Mouse (Mus musculus): Measurements from ENCODE around the gene Vps26a. TPM values are rescaled to one million over a fixed set of nuclear protein-coding genes. Genes with fewer than 3 reads are reported as not detected.
"Not testable (repeated sequence)": the region's sequence is repeated elsewhere in the genome, so short reads cannot be mapped to it uniquely, and the experiment has no call there.

Gene Vps26a
- total RNA-seq, 2 experiments from 2014 or later: 49.5 to 51.0 TPM

- no peak for DNase-seq (ENCODE audit: low spot score in 2 of 2)
These were observed 15.3 kb upstream of the Vps26a start for GRCm38 (mm10) chr10:62501951-62502350.

DNA sequence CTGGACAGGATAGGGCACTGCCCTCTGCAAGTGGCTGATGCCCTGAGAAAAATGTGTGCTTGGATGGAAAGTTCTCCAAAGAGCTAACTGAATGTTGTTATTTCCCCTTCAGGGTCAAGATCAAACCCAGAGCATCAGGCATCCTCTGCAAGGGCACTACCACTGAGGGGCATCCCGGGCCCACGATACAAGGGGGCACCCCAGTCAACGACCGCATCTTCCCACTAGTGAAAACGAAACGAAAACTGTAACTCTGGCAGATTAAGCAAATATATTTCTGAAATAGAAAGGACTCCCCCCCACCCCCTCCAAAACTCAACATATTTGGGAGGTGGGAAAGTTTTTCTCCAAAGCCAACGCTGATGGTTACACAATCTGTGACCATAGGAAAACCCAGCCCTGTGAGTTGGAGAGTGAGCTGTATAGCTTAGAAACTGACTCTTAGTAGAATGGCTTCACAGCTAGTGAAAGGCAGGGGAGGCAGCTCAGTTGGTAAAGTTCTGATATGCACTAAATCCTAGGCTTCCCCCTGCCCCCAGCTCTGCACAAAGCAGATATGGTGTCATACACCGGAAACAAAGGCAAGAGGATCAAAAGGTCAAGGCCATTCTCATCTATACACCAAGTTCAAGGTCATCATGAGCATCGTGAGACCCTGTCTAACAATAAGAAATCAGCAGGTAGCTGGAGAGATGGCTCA is 14.5 kb upstream of the Vps26a start:
- DNase-seq (ENCODE audit: low spot score in 2 of 2): no peak

DNA sequence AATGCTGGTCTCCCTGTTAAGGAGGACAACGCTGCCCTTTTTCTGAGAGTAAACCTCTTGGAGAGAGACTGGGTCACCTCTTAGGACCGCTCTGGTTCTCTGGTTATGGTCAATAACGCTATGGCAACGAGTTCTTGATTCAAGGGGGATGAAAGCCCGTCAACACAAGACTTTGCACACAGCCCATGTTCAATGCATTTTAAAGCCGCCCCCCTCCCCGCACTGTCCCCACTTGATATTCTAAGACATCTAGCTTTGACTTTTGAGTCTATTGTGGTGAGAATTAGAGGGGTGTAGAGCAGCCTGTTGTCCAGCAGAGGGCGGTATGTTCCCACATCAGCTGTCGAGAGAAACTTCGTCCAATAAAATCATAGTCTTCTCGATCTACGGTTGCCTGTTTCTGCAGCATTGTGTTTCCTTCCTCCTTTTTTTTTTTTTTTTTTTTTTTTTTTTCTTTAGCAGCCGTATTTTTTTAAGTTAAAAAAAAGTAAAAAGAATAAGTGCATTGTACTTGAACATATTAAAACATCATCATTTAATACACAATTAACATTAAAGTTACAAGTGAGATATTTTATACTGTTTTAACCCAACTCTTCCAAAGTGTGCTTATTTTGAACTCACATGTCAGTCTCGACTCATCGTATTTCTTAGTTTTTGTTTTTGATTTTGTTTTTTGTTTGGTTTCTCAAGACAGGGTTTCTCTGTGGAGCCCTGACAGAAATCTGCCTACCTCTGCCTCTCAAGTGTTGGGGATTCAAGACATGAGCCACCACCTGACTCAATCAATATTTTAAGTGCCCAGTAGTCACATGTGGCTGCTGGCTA is 13.7 kb upstream of the Vps26a start:
- peak; percentile 57 to 59 for DNase-seq (ENCODE audit: low spot score in 2 of 2)

DNA sequence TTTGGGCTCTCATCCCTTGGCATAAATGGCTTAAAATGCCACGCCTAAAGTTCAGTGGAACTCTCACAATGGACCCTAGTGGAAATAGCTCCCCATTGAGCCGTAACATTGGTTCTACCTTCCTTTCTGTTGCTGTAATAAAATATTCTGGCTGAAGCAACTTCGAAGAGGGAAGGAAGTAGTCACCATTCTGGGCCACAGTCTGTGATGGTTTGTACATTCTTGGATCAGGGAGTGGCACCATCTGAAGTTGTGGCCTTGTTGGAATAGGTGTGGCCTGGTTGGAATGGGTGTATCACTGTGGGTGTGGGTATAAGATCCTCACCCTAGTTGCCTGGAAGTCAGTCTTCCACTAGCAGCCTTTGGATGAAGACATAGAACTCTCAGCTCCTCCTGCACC is 5.1 kb upstream of the Vps26a start:
- DNase-seq (ENCODE audit: low spot score in 2 of 2): not testable (repeated sequence)

- DNase-seq (ENCODE audit: low spot score in 2 of 2): peak; percentile 27 to 42
These were observed 1.7 kb upstream of the Vps26a start for GRCm38 (mm10) chr10:62488266-62488665.

GRCm38 (mm10) chr10:62485878-62486582 is 575 bp downstream of the Vps26a start:
- peak in 1 of 2 experiments; percentile 3 for DNase-seq (ENCODE audit: low spot score in 2 of 2)

DNA sequence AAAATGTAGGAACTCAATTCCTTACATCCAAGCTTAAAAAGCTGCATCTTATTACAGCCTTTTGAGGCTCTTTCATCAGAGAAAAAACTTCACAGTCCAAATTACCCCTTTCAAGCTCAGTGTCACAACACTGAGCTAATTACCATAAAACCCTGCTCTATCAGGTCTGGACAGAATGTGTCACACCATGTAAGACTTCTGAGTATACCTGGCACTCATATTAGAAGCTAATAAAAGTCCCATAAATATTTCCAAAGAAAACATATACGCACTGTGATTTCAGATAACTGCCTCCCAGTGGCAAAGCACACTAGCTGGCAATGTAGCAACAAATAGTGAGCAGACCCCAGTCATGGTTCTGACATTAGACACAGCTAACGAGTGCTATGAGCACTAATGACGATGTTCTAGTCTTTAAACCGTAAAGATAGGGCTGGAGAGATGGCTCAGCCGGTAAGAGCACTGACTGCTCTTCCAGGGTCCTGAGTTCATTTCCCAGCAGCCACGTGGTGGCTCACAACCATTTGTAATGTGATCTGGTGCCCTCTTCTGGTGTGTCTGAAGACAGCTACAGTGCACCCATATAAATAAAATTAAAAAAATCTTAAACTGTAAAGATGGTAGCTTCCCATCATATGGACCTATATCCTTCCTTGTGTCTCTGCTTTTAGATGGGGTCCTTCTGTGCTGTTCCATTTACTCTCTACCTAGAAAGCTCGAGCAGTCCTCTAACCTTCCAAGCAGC is 5.3 kb downstream of the Vps26a start:
- no peak for DNase-seq (ENCODE audit: low spot score in 2 of 2)

DNA sequence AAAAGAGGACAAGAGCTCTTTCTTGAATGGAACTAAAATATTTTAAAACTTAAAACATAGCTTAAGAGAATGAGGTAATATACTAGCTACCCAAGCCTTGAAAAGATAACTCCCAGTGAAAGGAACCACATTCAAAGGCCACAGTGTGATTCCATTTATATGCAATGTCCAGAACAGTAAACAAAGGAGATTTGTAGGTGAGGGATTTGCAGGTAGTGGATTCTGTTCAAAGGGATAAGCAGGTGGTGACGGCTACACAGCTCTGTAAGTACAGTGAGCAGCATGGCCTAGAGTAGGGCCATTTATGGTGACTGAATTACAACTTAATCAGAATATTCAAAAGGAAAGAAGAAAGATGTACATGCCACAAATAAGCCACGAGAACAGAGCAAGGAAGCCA is 9.6 kb downstream of the Vps26a start:
- no peak for DNase-seq (ENCODE audit: low spot score in 2 of 2)

DNA sequence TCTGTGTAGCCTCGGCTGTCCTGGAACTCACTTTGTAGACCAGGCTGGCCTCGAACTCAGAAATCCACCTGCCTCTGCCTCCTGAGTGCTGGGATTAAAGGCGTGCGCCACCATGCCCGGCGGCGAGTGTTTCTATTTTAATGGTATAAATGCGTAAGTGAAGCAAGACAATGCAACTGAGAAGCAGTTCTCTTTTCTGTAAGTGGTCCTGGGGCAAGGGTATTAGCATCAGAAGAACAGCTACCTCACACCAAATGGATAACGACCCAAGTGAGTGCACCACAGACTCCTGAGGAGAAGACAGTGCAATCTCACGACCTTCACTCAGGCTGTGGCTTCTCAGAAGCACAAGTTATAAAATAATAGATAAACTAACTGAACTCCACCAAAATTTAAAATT is 11.7 kb downstream of the Vps26a start:
- no peak for DNase-seq (ENCODE audit: low spot score in 2 of 2)

- DNase-seq (ENCODE audit: low spot score in 2 of 2): no peak
These were observed 15.5 kb downstream of the Vps26a start for GRCm38 (mm10) chr10:62471105-62471504.

GRCm38 (mm10) chr10:62469736-62470135 is 16.9 kb downstream of the Vps26a start:
- DNase-seq (ENCODE audit: low spot score in 2 of 2): no peak

DNA sequence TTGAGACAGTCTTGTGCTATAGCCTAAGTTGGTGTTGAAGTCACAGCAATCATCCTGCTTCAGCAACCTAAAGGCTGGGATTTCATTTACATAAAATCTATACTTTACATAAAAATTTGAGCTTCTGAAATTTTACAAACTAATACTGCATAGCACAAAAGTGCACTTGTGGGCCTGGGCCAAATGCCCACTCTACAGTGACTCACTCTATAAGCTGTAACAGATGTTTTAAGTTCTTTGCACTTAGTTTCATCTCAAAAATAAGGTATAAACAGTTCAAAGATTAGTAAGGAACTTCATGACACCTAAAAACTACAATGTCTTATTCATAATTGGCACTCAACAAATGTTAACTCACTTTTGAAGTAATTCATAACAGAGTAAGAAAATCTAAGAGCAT is 25.3 kb downstream of the Vps26a start:
- no peak for DNase-seq (ENCODE audit: low spot score in 2 of 2)

- DNase-seq (ENCODE audit: low spot score in 2 of 2): not testable (repeated sequence)
These were observed 34.6 kb downstream of the Vps26a start for GRCm38 (mm10) chr10:62452001-62452400.

- DNase-seq (ENCODE audit: low spot score in 2 of 2): no peak
These were observed 36.3 kb downstream of the Vps26a start for GRCm38 (mm10) chr10:62450280-62450640.

DNA sequence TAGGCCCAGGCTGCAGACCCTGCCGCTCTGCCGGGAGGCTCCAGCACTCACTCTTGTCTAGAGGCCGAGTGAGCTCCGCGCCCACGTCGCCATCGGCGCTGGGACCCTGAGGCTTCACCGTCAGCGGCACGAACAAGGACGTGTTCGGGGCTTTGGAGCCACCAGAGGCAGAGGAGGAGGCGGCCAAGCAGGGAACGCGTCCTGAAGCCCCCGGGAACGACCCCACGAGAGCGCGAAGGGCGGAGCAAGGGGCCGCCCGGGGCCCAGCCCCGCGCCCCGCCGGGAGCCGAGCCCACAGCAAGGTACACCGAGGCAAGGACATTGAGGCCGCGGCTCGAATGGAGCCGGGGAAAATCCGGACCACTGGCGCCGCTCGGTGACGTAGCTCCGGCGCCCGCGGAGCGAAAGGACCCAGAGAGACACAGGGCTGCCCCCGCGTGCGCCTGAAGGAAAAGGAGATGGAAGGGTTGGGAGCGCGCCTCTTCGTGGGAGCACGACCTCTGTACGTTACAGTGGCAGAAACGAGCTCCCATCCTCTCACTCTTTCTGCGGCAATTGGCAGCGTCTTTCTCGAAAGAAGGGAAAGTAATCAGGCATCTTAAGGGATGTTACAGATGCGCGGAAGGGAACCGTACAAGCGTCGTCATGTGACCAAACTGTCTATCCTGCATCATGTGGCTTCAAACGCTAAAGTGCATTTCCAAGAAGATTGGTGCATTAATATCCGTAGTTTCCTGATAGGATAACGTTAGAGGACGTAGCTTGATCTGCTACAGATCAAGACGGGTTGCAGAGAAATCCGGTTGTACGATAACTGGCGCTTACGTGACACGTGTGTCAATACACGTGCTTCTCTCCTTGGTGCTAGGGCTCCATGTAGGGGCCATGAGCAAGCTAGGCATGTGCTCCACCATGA is 37.0 kb downstream of the Vps26a start, which contains the start of the genes 4930507D05Rik and Supv3l1:
Gene 4930507D05Rik (plus strand): TSS at position 126 of the 916 bp plus-strand sequence.
Gene Supv3l1 (minus strand): TSS at position 375 of the 916 bp plus-strand sequence.
- peak; percentile 89 to 90 for DNase-seq (ENCODE audit: low spot score in 2 of 2)

DNA sequence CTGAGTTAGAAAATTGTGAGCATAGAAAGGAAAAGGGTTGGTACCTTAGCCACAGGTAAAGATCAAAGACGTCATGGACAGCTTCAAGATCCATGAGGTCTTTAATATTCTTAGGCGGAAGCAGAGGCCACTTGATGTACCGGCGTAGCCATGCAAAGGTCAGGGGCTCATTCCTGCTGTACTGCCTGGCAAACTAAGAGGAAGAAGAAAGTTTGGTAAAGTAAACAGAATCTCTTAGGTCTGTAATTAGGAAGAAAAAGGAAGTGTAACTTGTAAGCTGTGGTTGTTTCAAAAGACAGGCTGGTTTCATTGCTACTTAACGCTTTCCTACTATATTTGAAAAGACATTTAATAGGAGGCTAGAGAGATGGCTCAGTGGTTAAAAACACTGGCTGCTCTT is 56.2 kb downstream of the Vps26a start:
- DNase-seq (ENCODE audit: low spot score in 2 of 2): no peak

DNA sequence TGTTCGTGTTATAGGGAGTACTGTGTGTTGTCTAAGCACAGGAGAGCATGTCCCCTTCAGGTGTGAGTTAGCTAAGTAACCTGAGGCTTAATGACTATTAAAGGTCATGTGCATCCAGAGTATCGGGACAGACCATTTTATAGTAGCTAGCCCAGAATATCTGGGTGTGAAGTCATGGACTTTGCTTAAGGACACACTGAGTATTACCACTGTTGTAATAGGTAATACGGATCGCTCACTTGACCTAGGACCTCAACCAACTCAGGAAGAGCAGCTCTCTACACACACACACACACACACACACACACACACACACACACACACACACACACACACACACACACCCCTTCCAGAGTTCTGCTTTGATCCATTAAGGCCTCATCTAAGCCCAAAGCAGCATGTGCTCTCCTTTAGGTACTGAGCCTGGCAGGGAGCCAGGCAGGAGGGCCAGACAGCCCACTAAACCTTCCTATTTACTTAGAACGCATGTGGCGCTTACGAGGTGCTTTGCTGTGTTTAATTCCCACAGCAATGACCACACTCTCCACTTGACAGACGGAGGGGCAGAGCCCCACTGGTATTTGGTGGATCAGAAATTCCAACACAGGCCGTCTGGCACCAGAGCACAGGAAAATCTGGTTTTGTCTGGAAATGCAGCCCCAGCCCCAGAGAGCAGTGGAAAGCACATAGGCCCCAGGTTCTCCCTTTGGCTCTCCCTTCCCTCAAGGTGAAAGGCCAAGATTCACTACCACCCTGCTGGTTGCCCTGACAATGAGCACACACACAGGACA is 61.3 kb downstream of the Vps26a start:
- no peak for DNase-seq (ENCODE audit: low spot score in 2 of 2)

DNA sequence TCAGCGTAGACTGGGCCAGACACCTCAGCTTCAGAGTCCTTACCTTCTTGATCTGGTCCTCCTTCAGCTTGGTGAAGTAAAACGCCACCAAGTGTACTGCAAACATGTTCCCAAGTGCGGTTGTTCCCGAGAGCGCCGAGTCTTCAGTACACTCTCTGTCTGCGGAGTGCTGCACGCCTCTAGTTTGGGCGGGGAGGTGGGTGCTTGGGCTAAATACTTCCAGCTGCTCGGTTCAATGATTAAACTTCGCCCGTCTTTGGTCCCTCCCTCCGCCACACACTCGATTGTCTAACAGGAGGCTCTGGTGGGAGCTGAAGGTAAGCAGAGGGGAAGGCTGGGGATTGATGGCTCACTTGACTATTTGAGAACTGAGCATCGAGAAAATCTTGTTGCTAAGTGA is 64.3 kb downstream of the Vps26a start, which contains the start of gene Hkdc1:
Gene Hkdc1 (minus strand): TSS at position 237 of the 400 bp plus-strand sequence.
- no peak for DNase-seq (ENCODE audit: low spot score in 2 of 2)

DNA sequence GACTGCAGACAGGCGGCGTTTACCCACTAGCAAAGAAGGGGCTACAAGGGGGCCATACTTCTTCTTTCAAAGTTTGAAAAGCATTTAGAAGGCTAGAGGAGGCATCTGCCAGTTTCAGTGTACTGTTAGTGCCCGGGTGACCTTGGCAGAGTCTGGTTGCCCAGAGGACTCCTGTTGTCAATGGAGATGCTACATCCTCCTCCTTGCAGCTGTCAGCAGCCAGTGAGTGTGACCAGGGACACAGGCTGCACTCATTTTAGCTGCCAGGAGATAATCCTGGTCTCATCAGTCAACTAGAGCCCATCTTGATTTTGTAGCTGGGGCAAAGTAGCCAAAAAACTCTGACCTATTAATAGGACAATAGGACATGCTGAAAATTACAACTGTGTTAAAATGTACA is 65.5 kb downstream of the Vps26a start:
- no peak for DNase-seq (ENCODE audit: low spot score in 2 of 2)
